Mouse (Mus musculus) heart, embryonic 12.5 days (tissue): ENCODE measurements around the gene Kat14. TPM values are rescaled to one million over a fixed set of nuclear protein-coding genes. Genes with fewer than 3 reads are reported as not detected.

Experiments
- polyA plus RNA-seq: library from polyadenylated mRNA; unstranded; fragments of >200 nt; fragmentation: Nextera tagmentation; extraction: Ambion mirVana; gene quantifications from 2 replicates; pipeline ENCODE4 v1.2.1, GENCODE M21; 2016

Gene Kat14
- polyA plus RNA-seq, 1 experiment from 2014 or later: 27.5 TPM

Other genes with a start within 250 kb of the Kat14 start
- gene Mgme1, start 98.3 kb upstream of the Kat14 start, polyA plus RNA-seq: 21.7 and 22.4 TPM in 2 replicates
- 110 TPM in 2 replicates for gene Snx5, start 98.1 kb upstream of the Kat14 start, polyA plus RNA-seq
- gene Ovol2, start 36.8 kb upstream of the Kat14 start, polyA plus RNA-seq: 0.12 and 0.20 TPM in 2 replicates
- gene Pet117, start within 50 bp of the Kat14 start, polyA plus RNA-seq: 0.90 and 3.8 TPM in 2 replicates
- gene Dzank1, start 158.4 kb downstream of the Kat14 start, polyA plus RNA-seq: 0.88 and 1.3 TPM in 2 replicates
- gene Polr3f, start 158.7 kb downstream of the Kat14 start, polyA plus RNA-seq: 19.6 and 20.1 TPM in 2 replicates
- 35.8 and 38.0 TPM in 2 replicates for gene Rbbp9, start 181.9 kb downstream of the Kat14 start, polyA plus RNA-seq
- 49.8 and 50.6 TPM in 2 replicates for gene Sec23b, start 187.2 kb downstream of the Kat14 start, polyA plus RNA-seq
- 54.8 and 57.1 TPM in 2 replicates for gene Smim26, start 225.1 kb downstream of the Kat14 start, polyA plus RNA-seq
- 30.5 and 31.2 TPM in 2 replicates for gene Dtd1, start 230.9 kb downstream of the Kat14 start, polyA plus RNA-seq